12 mouse cellular contexts compared by ENCODE assay signal in genomic region chr6:50379136-50379535, GRCm38 (mm10).
DNase-seq lines count a peak whose midpoint lies in the region; ATAC-seq and TF ChIP-seq lines count a peak whose summit lies in the region.
"Had no signal": no experiment of that assay in that cellular context is flagged by ENCODE, and none has a peak within 500 bp of the region (broad histone marks: within the 10 kb centered on the region; RNA-seq: fewer than 3 reads in every experiment).

No protein-coding gene starts in this region.

- no peaks in the 10 kb centered on the region for H3K36me3 ChIP-seq in heart, adult 2 months (ENCODE audit: control insufficient read depth, insufficient read depth, low read length)
- H3K36me3 ChIP-seq in heart, embryonic 12.5 days, result no peaks in the 10 kb centered on the region
- no peaks in the 10 kb centered on the region for H3K36me3 ChIP-seq in embryonic facial prominence, embryonic 11.5 days (replicated peaks; ENCODE audit: control insufficient read depth, insufficient read depth, low read depth, low read length)
- no peaks in the 10 kb centered on the region for H3K36me3 ChIP-seq in forebrain, embryonic 10.5 days (replicated peaks)
- no peaks in the 10 kb centered on the region for H3K36me3 ChIP-seq in forebrain, postnatal 0 days (ENCODE audit: insufficient read depth)
- H3K36me3 ChIP-seq: hindbrain, embryonic 13.5 days had no signal

- no peak overlapping the region for H3K4me2 ChIP-seq in heart, embryonic 12.5 days
- no peak overlapping the region for H3K4me2 ChIP-seq in embryonic facial prominence, embryonic 11.5 days (ENCODE audit: low read depth, low read length)
- no peak overlapping the region for H3K4me2 ChIP-seq in forebrain, postnatal 0 days (ENCODE audit: low read depth)
- H3K4me2 ChIP-seq: hindbrain, embryonic 13.5 days had no signal

- no peaks in the 10 kb centered on the region for H3K9me3 ChIP-seq in heart, embryonic 12.5 days (replicated peaks)
- H3K9me3 ChIP-seq in embryonic facial prominence, embryonic 11.5 days (replicated peaks; ENCODE audit: control insufficient read depth, low read length), result no peaks in the 10 kb centered on the region
- no peaks in the 10 kb centered on the region for H3K9me3 ChIP-seq in forebrain, embryonic 10.5 days
- no peaks in the 10 kb centered on the region for H3K9me3 ChIP-seq in forebrain, postnatal 0 days (ENCODE audit: low read length)
- H3K9me3 ChIP-seq: hindbrain, embryonic 13.5 days had no signal

- ATAC-seq in heart, embryonic 12.5 days (ENCODE audit: insufficient number of reproducible peaks, low FRiP score), result no peak
- ATAC-seq in embryonic facial prominence, embryonic 11.5 days (replicated peaks; ENCODE audit: insufficient number of reproducible peaks, low FRiP score, low TSS enrichment, low read depth), result no peak
- ATAC-seq in forebrain, postnatal 0 days, result no peak

- TF ChIP-seq CTCF in heart, adult 2 months (IDR thresholded peaks at IDR 0.05), result no peak
- TF ChIP-seq CTCF in forebrain, postnatal 0 days (IDR thresholded peaks at IDR 0.05; ENCODE audit: low read depth), result no peak

- TF ChIP-seq EP300 in heart, adult 2 months (IDR thresholded peaks at IDR 0.05; ENCODE audit: insufficient read depth, low read depth, low read length), result no peak

- H3K4me3 ChIP-seq in heart, adult 2 months, result no peak overlapping the region
- H3K4me3 ChIP-seq in heart, embryonic 12.5 days, result no peak overlapping the region
- H3K4me3 ChIP-seq in embryonic facial prominence, embryonic 11.5 days (ENCODE audit: low read depth, low read length), result no peak overlapping the region
- no peak overlapping the region for H3K4me3 ChIP-seq in forebrain, embryonic 10.5 days
- H3K4me3 ChIP-seq in forebrain, postnatal 0 days (ENCODE audit: low read depth, low read length), result no peak overlapping the region
- H3K4me3 ChIP-seq: hindbrain, embryonic 13.5 days had no signal

- no peak overlapping the region for H3K9ac ChIP-seq in heart, adult 2 months (ENCODE audit: low read depth, low read length)
- H3K9ac ChIP-seq in heart, embryonic 12.5 days, result no peak overlapping the region
- H3K9ac ChIP-seq in embryonic facial prominence, embryonic 11.5 days (replicated peaks; ENCODE audit: low read length), result no peak overlapping the region
- H3K9ac ChIP-seq in forebrain, postnatal 0 days, result no peak overlapping the region
- H3K9ac ChIP-seq: hindbrain, embryonic 13.5 days had no signal

- peak in 1 of 2 experiments; percentile 42 for DNase-seq in heart, adult 2 months
- peak; percentile 91 for DNase-seq in 3T3-L1 (ENCODE audit: low read depth, low spot score)
- DNase-seq in embryonic facial prominence, embryonic 11.5 days (ENCODE audit: low spot score), result peak; percentile 31
- peak; percentile 59 for DNase-seq in induced T-regulatory cell, adult 2 months (ENCODE audit: low read depth)
- DNase-seq in forebrain, embryonic 10.5 days (ENCODE audit: extremely low spot score, low spot score), result no peak
- no peak for DNase-seq in gastrocnemius, adult 8-10 months (ENCODE audit: low spot score in 2 of 2)
- DNase-seq in forebrain, postnatal 0 days, result no peak
- DNase-seq: kidney, postnatal 36 days; lung, postnatal 14 days; retina, postnatal 1 day had no signal

- no peak for TF ChIP-seq POLR2A in heart, adult 2 months (IDR thresholded peaks at IDR 0.05; ENCODE audit: insufficient read depth, low read depth, low read length)

- H3K27ac ChIP-seq in heart, adult 2 months, result peak overlapping the region; percentile 5; the same call in 1 of the 2 replicates
- no peak overlapping the region for H3K27ac ChIP-seq in heart, embryonic 12.5 days (ENCODE audit: poor library complexity, severe bottlenecking)
- H3K27ac ChIP-seq in embryonic facial prominence, embryonic 11.5 days (replicated peaks; ENCODE audit: low read depth, low read length), result no peak overlapping the region; the same call in 1 of the 2 replicates
- no peak overlapping the region for H3K27ac ChIP-seq in forebrain, embryonic 10.5 days
- no peak overlapping the region for H3K27ac ChIP-seq in forebrain, postnatal 0 days (ENCODE audit: low read depth, low read length)
- H3K27ac ChIP-seq: hindbrain, embryonic 13.5 days had no signal

- peaks cover 6% of the 10 kb centered on the region for H3K4me1 ChIP-seq in heart, adult 2 months (ENCODE audit: control insufficient read depth, insufficient read depth, low read length)
- peaks cover 46% of the 10 kb centered on the region for H3K4me1 ChIP-seq in heart, embryonic 12.5 days (replicated peaks)
- H3K4me1 ChIP-seq in embryonic facial prominence, embryonic 11.5 days (ENCODE audit: control insufficient read depth, insufficient read depth, low read length), result no peaks in the 10 kb centered on the region
- peaks cover 28% of the 10 kb centered on the region for H3K4me1 ChIP-seq in forebrain, embryonic 10.5 days
- H3K4me1 ChIP-seq in forebrain, postnatal 0 days (ENCODE audit: insufficient read depth), result 0 out of 2 replicates have a peak, but pooled peaks cover 2% of the 10 kb centered on the region
- H3K4me1 ChIP-seq: hindbrain, embryonic 13.5 days had no signal

- intact Hi-C loops in heart, adult 2 months (cut with DNase I), result no loop called here

- 0 out of 2 replicates have a peak, but pooled peaks cover 1% of the 10 kb centered on the region for H3K79me2 ChIP-seq in heart, adult 2 months (replicated peaks; ENCODE audit: control insufficient read depth, insufficient read depth, low read length)

- WGBS in heart, adult 2 months, result 37% methylated on average over 5 of the region's 5 CpGs
- WGBS in heart, embryonic 12.5 days, result 56% methylated on average over 5 of the region's 5 CpGs
- 45% methylated on average over 5 of the region's 5 CpGs for WGBS in embryonic facial prominence, embryonic 11.5 days
- WGBS in forebrain, embryonic 10.5 days, result 75% methylated on average over 5 of the region's 5 CpGs
- 83% methylated on average over 5 of the region's 5 CpGs for WGBS in forebrain, postnatal 0 days

- no peaks in the 10 kb centered on the region for H3K27me3 ChIP-seq in heart, adult 2 months (ENCODE audit: control insufficient read depth, insufficient read depth, low read length)
- H3K27me3 ChIP-seq in heart, embryonic 12.5 days (replicated peaks), result no peaks in the 10 kb centered on the region
- no peaks in the 10 kb centered on the region for H3K27me3 ChIP-seq in embryonic facial prominence, embryonic 11.5 days (ENCODE audit: control insufficient read depth, insufficient read depth, low read length)
- H3K27me3 ChIP-seq in forebrain, embryonic 10.5 days (ENCODE audit: poor library complexity, severe bottlenecking), result no peaks in the 10 kb centered on the region
- no peaks in the 10 kb centered on the region for H3K27me3 ChIP-seq in forebrain, postnatal 0 days (ENCODE audit: insufficient read depth, low read length)
- H3K27me3 ChIP-seq: hindbrain, embryonic 13.5 days had no signal

Comparison
In these comparisons a context has a peak if more than half of its experiments do, and no peak if none do; other contexts are left out.
1. DNase-seq: peak in 3T3-L1 (single experiment), embryonic facial prominence, embryonic 11.5 days (single experiment) and induced T-regulatory cell, adult 2 months (single experiment); none in forebrain, embryonic 10.5 days (single experiment), gastrocnemius, adult 8-10 months (0 of 2) and forebrain, postnatal 0 days (single experiment).